Mouse (Mus musculus) left cerebral cortex, postnatal 36 days (tissue): Measurements from ENCODE around the gene Wnk2. TPM values are rescaled to one million over a fixed set of nuclear protein-coding genes. Genes with fewer than 3 reads are reported as not detected.
A peak's percentile ranks its signal among the peaks of the same experiment; 100 is the strongest.

Experiments used
- DNase-seq, 2 experiments: peaks; one replicate each; pipeline ENCODE4 v3.0.0; 2021 to 2022; ENCODE audit warnings: low spot score in 2 of 2, mixed read lengths in 1 of 2
- intact Hi-C: fragments of 180-260 bp; cut with DNase I; formaldehyde crosslinking; loops from one replicate; pipeline ENCODE4 v1.15.1; 2025
- total RNA-seq, 2 experiments: library from RNA; stranded (reverse); gene quantifications; 2 replicates each; pipeline ENCODE4 v1.2.3; 2021

The Wnk2 gene
- total RNA-seq, 2 experiments from 2014 or later: 116 to 137 TPM

GRCm38 (mm10) chr13:49016311-49016761, 131.5 kb downstream of the Wnk2 start:
- peak; percentile 90 to 91 for DNase-seq
- intact Hi-C loops: no loop called here

- DNase-seq: no peak
- intact Hi-C loops: no loop called here
These were observed 132.2 kb downstream of the Wnk2 start for GRCm38 (mm10) chr13:49015366-49016306.

- DNase-seq: no peak
- intact Hi-C loops: no loop called here
These were observed 134.5 kb downstream of the Wnk2 start for GRCm38 (mm10) chr13:49013206-49013794.

GRCm38 (mm10) chr13:49001691-49002090, 146.1 kb downstream of the Wnk2 start:
- intact Hi-C loops: no loop called here
- DNase-seq: no peak

- intact Hi-C loops: loop anchor here (5.0 kb wide), 1 partner anchor 341 kb away; no protein-coding TSS in a partner anchor
- DNase-seq: peak; percentile 27 to 44
These were observed 149.2 kb downstream of the Wnk2 start for GRCm38 (mm10) chr13:48998591-48998990.

- intact Hi-C loops: loop anchor here (5.0 kb wide), 1 partner anchor 339 kb away; no protein-coding TSS in a partner anchor
- peak in 1 of 2 experiments; percentile 16 for DNase-seq
These were observed 151.1 kb downstream of the Wnk2 start for GRCm38 (mm10) chr13:48996731-48997130.

GRCm38 (mm10) chr13:48994903-48995302, 152.9 kb downstream of the Wnk2 start:
- no peak for DNase-seq
- intact Hi-C loops: loop anchor here (5.0 kb wide), 1 partner anchor 338 kb away; no protein-coding TSS in a partner anchor

- intact Hi-C loops: no loop called here
- no peak for DNase-seq
These were observed 154.9 kb downstream of the Wnk2 start for GRCm38 (mm10) chr13:48992914-48993313.

- intact Hi-C loops: no loop called here
- DNase-seq: no peak
These were observed 157.7 kb downstream of the Wnk2 start for GRCm38 (mm10) chr13:48990138-48990537.

Other genes starting within 250 kb of the Wnk2 start
- gene Fam120a, start 180.0 kb downstream of the Wnk2 start, total RNA-seq: 100 to 1,000 TPM; 105 to 119 TPM
- 10 to 100 TPM; 18.6 to 23.9 TPM for gene Ninj1, start 39.5 kb upstream of the Wnk2 start, total RNA-seq
- gene Card19, start 68.0 kb upstream of the Wnk2 start, total RNA-seq: 10 to 100 TPM; 12.2 to 13.2 TPM
- 1 to 10 TPM; 2.4 to 2.7 TPM for gene Susd3, start 100.7 kb upstream of the Wnk2 start, total RNA-seq
- 1 to 10 TPM; 6.6 to 7.8 TPM for gene Fgd3, start 172.3 kb upstream of the Wnk2 start, total RNA-seq
- 10 to 100 TPM; 45.2 to 55.9 TPM for gene Bicd2, start 193.6 kb upstream of the Wnk2 start, total RNA-seq